Mouse (Mus musculus) induced T-regulatory cell, adult 2 months (primary cell): ENCODE data around the gene Rpl23.
A peak's percentile ranks its signal among the peaks of the same experiment; 100 is the strongest.
"Not testable (repeated sequence)": the region's sequence is repeated elsewhere in the genome, so short reads cannot be mapped to it uniquely, and the experiment has no call there.

Experiments used
- DNase-seq: peaks from one replicate; pipeline ENCODE4 v3.0.0-alpha.2; 2012; ENCODE audit warnings: low read depth

Rpl23 gene

GRCm38 (mm10) chr11:97799994-97800690 lies 17.9 kb upstream of the Rpl23 start:
- peak; percentile 84 for DNase-seq

GRCm38 (mm10) chr11:97799146-97799993 lies 17.1 kb upstream of the Rpl23 start:
- peak; percentile 93 for DNase-seq

GRCm38 (mm10) chr11:97798782-97799145 lies 16.5 kb upstream of the Rpl23 start, which contains the start of gene Lasp1:
Gene Lasp1, plus strand, starts transcription at chr11:97799000.
- no peak for DNase-seq

DNA sequence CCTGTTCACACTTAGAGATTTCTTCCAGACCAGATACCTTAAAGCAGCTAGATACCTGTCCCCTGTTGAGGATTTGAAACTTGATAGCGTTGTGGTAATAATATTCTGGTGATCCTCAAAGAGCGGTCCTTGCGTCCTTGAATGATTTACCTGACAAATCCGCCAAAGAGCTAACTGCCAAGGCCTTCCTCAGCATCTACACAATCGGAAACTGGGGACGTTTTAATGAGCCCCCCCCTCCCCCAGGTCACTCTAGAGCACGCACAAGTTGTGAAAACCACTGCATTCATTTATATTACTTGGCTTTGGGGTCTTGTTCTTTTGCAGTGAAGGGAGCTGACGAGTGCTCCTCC lies 15.8 kb upstream of the Rpl23 start:
- no peak for DNase-seq

DNA sequence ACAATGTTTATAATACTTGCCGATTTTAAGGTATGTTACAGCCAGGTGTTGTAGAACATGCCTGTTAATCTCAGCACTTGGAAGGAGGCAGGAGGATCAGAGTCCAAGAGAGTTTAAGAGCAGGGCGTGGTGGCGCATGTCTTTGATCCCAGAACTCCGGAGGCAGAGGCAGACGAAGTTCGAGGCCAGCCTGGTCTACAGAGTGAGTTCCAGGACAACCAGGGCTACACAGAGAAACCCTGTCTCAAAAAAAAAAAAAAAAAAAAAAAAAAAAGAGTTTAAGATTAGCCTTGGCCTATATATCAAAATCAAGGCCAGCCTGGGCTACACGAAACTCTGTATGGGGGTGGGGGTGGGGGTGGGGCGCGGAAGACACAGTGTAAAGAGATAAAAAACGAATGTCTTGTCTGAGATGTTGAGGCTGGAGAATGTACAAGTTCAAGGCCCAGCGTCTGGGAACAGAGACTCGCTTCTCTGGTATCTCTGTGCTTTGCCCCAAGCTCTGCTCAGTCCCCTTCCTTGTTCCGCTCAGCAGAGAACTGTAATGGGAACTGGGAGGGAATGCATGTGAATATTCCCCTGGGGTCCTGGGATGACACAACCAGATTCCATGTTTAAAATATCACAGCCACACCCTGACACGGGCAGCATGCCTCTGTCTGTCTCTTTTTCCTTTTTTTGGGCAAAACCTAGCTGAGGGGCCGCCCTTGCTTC lies 15.3 kb upstream of the Rpl23 start:
- DNase-seq, result no peak

- peak; percentile 84 for DNase-seq
Measured at GRCm38 (mm10) chr11:97796910-97797309, 14.7 kb upstream of the Rpl23 start.

GRCm38 (mm10) chr11:97793165-97793564 lies 10.9 kb upstream of the Rpl23 start:
- peak; percentile 94 for DNase-seq

DNA sequence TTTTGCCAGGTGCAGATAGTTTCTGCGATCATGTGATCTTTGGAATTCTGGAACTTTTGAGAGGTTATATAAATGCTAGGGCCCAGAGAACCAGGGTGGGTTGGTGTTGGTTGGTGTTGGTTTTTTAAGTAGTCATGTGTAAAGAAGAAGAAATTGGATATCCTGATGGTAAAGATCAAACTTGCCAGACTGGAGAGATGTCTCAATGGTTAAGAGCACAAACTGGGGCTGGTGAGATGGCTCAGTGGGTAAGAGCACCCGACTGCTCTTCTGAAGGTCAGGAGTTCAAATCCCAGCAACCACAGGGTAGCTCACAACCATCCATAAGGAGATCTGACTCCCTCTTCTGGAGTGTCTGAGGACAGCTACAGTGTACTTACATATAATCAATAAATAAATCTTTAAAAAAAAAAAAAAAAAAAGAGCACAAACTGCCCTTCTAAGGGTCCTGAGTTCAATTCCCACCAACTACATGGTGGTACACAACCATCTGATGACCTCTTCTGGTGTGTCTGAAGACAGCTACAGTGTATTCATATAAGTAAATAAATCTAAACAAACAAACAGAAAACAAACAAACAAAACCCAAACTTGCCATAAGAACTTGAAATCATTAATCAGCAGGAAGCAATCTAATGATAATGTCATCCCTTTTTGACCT lies 8.7 kb upstream of the Rpl23 start:
- DNase-seq, result not testable (repeated sequence)

DNA sequence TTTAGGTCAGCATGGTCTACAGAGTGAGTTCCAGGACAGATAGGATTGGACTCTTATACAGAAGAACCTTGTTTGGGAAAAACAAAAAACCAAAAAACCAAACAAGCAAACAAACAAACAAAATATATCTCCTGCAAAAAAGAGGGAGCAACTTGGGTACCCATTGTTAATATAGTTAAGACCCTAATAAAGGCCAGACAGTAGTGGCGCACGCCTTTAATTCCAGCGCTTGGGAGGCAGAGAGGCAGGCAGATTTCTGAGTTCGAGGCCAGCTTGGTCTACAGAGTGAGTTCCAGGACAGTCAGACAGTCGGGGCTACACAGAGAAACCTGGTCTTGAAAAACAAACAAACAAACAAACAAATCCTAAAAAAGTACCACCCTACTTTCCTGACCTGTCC lies 7.5 kb upstream of the Rpl23 start:
- DNase-seq, result no peak

DNA sequence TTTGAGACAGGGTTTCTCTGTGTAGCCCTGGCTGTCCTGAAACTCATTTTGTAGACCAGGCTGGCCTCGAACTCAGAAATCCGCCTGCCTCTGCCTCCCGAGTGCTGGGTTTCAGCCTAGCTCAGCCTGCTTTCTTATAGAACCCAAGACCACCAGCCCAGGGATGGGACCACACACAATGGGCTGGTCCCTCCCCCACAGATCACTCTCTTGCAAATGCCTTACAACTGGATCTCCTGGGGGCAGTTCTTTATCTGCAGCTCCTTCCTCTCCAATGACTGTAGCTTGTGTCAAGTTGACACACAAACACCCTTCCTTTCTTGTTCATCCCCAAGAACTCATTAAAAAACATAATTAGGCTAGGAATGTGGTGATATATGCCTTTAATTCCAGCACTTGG lies 5.7 kb upstream of the Rpl23 start:
- no peak for DNase-seq

DNA sequence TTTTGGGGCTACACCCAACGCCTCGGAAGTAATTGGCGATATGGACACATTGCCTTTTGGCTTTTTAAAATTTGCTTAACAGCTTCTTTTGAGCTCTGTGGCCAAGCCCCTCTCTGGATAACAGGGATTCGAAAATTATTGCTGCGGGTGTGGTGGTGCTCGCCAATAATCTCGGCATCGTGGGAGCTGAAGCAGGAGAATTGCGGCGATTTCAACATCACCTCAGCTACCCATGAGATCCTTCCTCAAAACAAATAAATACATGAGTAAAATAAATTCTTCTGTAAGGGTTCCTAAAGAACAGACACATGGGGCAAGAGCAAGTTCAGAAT lies 293 bp upstream of the Rpl23 start:
- no peak for DNase-seq

DNA sequence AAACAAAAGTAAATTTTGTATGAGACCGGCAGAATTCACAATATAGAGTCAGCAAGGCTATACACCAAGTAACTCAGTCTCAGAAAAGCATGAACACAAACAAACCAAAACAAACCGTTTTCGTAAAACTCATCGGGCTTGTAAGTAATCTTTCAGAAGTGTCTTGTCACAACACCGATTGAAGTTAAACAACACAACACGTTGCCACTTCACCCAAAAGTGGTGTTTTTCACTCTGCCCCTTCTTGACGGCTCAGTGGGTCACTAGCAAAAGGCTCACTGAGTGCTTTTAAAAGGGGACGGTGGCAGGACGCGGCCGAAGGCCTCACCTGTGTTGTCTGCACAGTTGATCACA lies 782 bp downstream of the Rpl23 start:
- DNase-seq, result peak; percentile 50

GRCm38 (mm10) chr11:97779968-97780701 lies 2.1 kb downstream of the Rpl23 start:
- no peak for DNase-seq

GRCm38 (mm10) chr11:97778918-97779317 lies 3.3 kb downstream of the Rpl23 start:
- no peak for DNase-seq

- peak; percentile 58 for DNase-seq
Measured at GRCm38 (mm10) chr11:97777129-97777529, 5.1 kb downstream of the Rpl23 start.

GRCm38 (mm10) chr11:97776497-97777128 lies 5.6 kb downstream of the Rpl23 start:
- no peak for DNase-seq

GRCm38 (mm10) chr11:97775808-97776496 lies 6.3 kb downstream of the Rpl23 start, which contains the start of gene 1700001P01Rik:
Gene 1700001P01Rik, minus strand, starts transcription at chr11:97775918.
- DNase-seq, result no peak

- DNase-seq, result no peak
Measured at GRCm38 (mm10) chr11:97775186-97775585, 7.1 kb downstream of the Rpl23 start.

DNA sequence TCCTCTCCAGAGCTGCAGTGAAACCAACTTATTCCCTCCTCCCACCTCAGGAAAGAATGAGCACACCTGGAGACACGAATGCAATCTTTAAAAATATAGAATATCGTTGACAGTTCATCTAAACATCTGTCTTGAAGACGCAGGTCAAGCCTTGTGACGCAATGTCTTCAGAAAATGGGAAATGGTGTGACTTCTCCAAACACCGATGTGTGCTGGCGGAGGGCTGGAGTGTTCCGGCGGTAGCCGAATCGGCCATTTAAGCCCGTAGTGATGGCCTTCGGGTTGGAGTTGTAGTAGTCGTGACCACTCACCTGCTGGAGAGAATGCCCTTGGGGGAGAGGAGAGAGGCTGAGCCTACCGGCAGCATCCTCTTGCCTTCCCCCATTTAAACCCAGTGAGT lies 10.8 kb downstream of the Rpl23 start:
- DNase-seq, result no peak

DNA sequence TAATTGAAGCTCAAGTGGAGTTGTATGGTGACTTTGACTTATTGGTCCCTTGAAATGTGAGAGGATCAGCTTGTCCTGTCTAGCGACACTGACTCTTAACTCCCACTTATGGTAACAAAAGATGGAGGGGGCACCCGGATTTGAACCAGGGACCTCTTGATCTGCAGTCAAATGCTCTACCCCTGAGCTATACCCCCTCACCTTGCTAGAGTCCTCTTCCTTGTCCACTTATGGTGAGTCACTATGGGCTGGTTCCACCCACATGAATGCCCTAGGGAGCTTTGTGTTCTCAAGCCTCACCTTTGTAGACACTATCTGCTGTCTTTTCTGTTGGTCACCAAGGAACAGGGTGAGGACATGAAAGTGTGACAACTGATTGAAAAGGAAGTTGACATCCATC lies 12.5 kb downstream of the Rpl23 start:
- DNase-seq, result no peak
